Mouse (Mus musculus) heart, adult 9 months (tissue): ENCODE measurements around the gene Pithd1.
"Not testable (repeated sequence)": the region's sequence is repeated elsewhere in the genome, so short reads cannot be mapped to it uniquely, and the experiment has no call there.

ENCODE experiments used
- DNase-seq, 2 experiments: peaks; one replicate each; pipeline ENCODE4 v3.0.0; 2022; ENCODE audit warnings: low spot score in 2 of 2

The Pithd1 gene

DNA sequence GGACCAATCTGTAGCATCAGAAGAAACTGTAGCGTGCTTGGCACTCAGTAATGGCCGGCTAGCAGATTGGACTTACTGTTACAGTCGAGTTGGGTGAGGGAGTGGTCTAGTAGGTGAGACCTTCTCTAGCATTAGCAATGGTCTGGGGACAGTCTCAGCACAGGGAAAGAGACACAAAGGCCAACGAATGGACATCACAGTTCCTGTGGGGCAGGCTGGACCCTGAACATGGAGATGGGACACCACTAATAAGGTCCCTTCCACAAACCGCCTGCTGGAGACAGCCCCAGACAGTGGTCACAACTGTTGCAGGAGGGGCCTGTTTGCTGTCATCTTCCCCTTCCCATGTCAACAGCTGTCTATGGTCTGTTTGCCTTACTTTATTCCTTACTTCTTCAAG, 25.4 kb downstream of the Pithd1 start:
- no peak for DNase-seq

DNA sequence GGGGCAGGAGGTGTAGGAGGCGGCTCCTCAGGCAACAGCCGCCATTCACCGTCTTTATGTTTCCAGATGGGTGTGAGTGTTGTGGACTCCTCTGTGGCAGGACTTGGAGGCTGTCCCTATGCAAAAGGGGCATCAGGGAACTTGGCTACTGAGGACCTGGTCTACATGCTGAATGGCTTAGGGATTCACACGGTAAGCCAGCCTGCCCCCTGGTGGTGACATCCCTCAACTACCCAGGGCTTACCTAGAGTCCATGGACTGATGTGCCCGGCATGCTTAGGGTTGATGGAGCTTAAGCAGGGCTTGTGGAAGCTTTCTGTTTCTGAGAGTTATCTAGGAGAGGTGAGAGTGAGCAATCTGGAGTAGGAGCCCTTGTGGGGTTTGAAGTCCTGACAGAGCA, 26.3 kb downstream of the Pithd1 start:
- peak in 1 of 2 experiments; percentile 68 for DNase-seq

DNA sequence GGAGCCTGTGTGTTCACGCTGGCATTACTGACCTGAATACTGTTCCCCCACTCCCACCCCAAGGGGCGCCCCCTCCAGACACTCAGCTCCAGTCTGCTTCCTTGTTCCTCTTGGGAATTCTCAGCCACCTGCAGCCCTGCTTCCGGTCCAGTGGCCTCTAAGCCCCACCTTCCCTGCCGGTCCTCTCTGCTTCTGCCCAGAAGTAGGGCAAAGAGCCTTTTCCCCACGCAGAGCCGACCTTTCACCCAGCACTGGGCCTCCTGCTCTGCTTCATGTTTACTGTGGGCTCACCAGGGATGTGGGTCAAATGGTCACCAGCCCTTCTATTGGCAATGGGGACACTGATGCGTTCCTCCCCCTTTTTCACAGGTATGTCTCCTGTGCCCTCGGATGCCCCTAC, 28.7 kb downstream of the Pithd1 start:
- no peak for DNase-seq

DNA sequence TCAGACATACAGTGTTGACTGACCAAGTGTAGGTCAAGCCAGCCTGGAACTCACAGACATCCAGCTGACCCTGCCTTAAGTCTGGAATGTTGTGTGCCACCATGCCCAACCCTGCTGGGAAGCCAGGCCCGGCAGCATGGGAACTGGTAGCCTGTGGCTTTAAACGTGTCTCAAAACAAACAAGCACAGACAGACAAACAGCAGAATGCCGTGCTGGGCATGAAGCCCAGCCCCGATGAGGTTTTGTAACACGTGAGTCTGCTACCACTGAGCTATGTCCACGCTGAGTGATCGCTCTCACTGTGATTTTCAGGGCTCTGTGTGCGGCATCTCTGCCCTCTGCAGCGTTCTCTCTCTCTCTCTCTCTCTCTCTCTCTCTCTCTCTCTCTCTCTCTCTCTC, 31.2 kb downstream of the Pithd1 start:
- no peak for DNase-seq

DNA sequence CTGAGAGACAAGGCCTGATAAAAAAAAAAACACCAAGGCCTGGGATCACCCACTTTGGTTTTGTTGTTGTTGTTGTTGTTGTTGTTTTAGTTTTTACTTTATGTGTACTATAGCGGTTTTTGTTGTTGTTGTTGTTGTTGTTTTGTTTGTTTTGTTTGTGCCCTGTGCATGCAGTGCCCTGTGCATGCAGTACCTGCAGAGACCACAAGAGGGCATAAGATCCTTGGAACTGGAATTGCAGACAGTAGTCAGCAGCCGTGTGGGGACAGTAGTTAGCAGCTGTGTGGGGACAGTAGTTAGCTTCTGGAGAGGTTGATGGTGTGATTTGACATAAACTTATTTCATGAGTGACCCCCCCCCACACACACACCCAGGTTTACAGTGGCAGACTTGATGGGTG, 32.8 kb downstream of the Pithd1 start:
- DNase-seq = peak in 1 of 2 experiments; percentile 61

DNA sequence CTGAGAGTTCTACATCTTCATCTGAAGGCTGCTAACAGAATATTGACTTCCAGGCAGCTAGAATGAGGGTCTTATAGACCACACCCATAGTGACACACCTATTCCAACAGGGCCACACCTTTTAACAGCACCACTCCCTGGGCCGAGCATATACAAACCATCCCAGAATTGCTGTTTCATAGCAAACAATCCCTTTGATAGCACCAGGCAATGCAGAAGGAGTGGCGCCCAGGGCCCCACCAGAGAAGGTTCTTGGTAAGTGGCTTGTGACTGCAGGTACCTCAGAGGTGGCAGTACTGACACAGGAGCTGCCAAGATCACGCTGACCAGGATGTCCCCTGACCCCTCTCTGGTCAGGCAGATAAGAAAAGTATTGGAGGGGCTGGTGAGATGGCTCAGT, 33.9 kb downstream of the Pithd1 start:
- no peak for DNase-seq

DNA sequence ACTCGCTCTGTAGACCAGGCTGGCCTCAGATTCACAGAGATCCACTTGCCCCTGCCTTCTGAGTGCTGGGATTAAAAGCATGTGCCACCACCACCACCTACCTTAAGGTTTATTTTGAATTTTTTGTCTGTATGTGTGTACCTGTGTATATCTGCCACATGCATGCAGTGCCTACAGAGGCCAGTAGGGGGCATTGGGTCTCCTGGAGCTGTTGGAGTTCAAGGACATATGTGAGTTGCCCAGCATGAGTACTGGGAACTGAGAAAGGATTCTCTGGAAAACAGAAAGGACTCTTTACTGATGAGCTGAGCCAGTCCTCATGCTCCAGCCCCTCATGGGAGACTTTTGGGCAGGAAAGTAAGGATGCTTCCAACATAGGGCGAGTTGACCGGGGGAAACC, 35.6 kb downstream of the Pithd1 start:
- DNase-seq = no peak

DNA sequence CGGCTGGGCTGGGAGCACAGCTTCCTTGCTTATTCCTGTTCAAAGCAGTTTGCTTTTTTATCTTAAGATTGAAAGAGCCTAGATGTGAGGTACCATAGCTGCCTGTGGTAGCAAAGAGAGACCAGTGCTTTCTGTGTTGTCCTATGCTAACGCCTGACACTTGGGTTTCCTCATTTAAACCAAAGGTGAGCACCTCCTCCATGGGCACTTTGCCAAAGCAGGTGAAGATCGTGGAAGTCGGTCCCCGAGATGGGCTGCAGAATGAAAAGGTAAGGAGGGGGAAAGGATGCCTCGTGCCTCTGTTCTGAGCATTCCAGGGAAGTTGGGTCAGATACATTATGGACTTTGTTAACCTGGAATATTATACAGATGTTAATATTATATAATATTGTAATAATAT, 36.7 kb downstream of the Pithd1 start:
- no peak for DNase-seq

DNA sequence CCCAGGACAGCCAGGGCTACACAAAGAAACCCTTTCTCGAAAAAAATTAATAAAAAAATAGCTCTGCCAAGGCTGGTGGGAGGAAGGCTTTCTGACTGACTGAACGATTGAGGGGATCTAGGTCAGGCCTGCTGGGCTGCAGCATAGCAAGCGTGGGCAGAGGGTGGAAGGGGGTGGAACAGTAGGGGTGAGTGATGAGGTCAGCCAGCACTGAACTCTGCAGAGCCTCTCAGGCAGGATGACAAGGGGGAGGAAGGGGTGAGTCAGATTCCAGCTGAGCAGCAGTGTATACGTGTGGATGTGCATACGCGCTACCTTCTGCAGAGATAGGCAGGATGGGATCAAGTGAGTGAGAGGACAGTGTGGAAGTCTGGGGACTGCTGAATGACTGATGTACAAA, 37.2 kb downstream of the Pithd1 start:
- DNase-seq = no peak

DNA sequence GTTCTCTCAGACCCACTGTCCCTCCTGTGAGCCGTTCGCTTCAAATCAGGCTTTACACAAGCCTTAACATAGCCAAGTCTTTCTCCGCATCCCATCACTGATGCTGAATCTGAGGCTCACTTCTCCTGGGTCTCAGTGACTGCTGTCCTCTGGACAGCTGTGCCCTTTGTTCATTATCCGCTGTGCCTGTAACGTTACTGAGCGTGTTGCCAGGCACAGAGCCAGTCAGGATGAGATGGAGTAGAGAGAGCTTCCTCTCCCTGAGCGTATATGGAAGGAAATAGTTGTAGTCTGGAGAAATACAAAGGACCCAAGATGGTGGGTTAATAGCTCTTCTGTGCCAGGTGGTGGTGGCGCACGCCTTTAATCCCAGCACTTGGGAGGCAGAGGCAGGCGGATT, 37.6 kb downstream of the Pithd1 start:
- no peak for DNase-seq

DNA sequence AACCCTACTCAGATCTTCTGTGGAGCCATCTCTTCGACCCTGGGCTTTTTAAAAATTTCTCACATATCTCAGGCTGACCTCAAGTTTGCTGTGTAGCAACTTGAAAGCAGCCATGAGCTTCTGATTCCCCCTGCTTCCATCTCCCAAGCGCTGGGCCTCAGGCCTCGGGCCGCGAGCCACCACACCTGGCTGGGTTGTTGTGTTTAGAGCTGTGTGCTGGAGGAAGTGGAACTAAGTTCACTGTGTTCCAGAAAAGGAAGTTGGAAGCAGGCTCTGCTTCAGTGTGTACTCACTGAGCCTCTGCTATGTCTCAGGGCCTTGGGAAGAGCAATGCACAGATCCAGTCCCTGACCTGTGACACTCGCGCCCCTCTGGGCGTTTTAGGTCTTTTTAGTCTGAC, 38.9 kb downstream of the Pithd1 start:
- no peak for DNase-seq

DNA sequence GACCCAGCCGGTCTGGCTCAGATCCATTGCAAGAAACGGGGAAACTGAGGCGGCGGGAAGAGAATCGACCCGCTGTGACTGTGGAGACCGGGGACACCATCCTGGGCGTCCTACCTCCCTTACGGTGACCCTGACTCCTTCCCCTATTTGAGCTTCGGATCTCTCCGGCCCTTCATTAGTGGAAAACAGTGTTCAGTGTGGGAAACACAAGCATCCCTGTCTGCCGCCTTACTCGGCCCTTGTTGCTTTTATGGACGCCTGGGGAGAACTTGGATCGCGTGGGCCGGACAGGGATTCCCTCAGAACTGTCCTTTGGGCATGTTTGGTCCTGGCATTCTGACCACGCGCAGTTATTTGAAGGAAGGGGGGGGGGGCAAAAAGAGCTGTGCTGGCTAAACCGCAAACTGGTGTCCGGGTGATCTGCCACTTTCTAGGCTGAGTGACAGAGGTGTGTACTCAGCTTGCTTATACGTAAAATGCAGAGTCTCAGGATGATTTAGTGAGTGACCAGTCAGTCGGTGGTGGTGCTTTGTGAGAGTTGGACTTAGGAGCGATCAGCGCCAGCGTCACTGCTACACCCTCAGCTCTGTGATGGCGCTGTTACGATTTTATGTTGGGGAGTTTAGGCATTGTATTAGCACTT, 40.3 kb downstream of the Pithd1 start:
- DNase-seq = no peak

DNA sequence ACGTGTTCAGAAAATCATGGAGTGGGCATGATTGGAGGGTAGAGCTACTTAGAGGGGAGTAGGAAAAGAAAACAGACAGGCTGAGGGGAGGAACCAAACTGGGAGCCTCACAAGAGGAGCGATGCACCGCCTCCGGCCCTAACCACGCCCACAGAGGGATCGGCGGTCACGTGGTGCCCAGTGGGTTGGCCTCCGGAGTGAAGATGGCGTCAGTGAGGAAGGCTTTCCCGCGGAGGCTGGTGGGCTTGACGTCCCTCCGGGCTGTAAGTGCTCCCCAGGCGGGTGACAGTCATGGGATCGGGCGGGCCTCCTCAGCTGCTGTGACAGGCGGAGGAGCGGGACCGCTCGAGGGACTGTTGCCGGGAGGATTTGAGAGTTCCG, 40.8 kb downstream of the Pithd1 start, which contains the start of gene Hmgcl:
Gene Hmgcl (plus strand): TSS at position 171 of the 381 bp plus-strand sequence.
- DNase-seq = peak; percentile 95 to 96

DNA sequence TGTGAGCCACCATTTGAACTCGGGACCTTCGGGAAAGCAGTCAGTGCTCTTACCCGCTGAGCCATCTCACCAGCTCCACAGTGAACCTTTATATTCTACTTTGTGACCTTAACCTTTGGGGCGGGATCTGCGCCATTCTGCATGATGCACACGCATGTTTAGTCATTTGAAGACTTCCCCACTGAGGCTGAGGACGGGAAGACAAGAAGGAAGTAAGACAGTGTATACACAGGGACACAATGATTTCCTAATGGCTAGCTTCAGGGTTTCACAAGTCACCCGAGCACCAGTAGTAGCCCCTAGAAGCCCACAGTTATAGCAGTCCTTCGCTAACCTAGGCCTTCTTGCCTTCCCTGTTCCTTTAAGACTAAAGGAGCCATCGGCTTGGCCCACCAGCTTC, 41.4 kb downstream of the Pithd1 start:
- DNase-seq = no peak

DNA sequence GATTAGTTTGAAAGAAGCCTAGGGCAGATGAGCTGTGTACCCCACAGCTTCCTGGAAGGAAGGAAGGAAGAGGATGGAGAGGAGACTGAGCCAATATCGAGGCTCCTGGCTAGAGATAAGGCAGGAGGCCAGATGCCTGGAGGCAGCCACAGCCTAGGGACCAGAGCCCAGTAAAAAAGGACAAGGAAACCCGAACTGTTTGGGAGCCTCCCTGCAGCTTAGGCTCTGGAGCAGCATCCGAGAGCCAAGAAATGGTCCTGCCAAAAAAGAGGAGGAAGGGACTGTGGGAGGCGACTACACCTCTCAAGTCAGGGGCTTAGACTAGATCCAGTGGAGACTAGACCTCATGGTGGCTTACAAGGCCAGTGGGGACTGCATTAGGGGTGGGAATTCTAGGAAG, 43.7 kb downstream of the Pithd1 start:
- peak; percentile 57 to 67 for DNase-seq

DNA sequence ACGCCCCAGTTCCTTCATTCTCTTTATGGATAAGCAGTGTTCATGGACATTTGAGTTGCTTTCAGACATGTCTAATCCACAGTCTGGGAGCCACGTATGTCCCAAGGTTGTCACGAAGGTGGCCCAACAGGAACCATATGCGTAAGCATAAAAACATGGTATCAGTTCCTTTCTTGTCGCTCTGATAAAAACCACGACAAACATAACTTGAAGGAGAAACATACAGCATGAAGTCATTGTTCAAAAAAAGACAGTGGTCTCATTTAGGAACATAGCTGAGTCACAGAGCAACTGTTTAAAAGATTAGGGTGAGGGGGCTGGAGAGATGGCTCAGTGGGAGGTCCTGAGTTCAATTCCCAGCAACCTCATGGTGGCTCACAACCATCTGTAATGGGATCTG, 44.9 kb downstream of the Pithd1 start:
- no peak for DNase-seq

DNA sequence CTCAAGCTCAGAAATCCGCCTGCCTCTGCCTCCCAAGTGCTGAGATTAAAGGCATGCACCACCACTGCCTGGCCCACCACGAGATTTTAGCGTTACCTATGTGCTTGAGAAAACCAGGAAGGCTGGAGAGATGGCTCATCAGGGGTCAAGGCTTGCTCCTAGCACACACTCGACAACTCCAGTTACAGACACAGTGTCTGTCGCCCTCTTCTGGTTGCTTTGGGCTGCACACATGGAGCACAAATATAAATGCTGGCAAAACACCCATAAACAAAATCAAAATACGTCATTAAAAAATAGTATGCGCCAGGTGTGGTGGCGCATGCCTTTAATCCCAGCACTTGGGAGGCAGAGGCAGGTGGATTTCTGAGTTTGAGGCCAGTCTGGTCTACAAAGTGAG, 46.0 kb downstream of the Pithd1 start:
- not testable (repeated sequence) for DNase-seq

DNA sequence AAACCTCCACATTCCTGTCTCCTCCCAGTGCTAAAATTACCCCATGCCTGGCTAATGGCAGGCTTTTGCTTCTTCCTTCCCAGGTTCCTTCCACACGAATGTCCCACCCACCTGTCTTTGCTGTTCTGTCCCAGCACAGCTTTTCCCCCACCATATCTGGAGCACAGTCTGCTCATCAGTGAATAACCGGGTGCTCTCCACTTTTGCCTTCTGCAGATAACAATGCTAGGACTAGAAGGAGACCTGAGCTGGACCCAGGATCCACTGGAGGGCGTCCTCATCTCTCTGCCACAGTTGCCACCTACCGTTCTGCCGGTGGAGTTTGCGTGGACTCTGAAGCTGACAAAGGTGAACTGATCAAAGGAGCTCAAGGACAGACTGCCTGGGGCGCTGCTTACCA, 48.2 kb downstream of the Pithd1 start:
- no peak for DNase-seq

DNA sequence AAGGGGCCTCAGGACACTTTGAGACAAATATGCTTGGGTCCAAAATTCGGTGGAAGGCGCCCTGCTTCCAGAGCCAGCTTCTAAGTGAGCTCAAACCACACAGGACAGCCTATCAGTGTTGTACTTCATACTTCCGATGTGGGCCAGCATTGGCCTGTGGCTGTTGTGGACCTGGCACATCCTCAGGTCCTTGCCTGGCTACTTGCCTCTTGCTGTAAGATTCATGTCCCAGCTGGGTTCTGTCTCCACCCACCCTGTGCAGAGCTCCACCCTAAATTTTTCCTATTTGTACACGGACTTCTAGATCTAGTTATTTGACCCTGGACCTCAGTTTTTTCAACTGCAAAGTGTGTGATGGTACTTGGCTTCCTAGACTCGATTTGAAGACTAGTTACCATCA, 51.6 kb downstream of the Pithd1 start:
- peak; percentile 49 to 58 for DNase-seq

DNA sequence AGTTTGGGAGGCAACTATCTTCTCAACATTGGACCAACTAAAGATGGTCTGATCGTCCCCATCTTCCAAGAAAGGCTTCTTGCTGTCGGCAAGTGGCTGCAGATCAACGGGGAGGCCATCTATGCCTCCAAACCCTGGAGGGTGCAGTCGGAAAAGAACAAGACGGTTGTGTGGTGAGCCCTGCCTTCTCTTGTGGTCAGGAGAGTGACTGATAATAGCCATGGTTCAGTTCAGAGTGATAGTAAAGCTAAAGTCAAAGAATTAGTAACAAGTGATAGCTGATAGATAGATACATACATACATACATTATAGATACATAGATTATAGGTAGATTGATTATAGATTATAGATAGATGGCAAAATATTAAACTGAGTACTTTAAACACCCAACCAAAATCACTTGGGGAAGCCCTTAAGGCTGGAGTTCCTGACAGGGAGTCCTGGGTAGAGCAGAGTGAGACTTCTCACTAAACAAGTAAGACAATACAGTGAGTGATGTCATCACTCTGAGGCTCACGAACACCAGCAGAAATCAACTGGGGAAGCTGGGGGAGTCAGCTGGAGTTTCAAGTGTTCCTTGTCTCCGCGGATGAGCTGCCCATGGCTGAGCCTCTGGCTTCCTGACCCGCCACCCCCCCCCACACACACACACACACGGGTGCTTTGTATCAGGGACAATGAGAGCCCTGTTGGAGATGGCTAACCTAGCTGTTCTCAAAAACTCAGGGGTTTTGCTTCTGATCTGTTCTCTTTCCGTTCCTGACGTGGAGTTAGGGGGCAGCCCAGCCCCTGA, 52.2 kb downstream of the Pithd1 start:
- no peak for DNase-seq

DNA sequence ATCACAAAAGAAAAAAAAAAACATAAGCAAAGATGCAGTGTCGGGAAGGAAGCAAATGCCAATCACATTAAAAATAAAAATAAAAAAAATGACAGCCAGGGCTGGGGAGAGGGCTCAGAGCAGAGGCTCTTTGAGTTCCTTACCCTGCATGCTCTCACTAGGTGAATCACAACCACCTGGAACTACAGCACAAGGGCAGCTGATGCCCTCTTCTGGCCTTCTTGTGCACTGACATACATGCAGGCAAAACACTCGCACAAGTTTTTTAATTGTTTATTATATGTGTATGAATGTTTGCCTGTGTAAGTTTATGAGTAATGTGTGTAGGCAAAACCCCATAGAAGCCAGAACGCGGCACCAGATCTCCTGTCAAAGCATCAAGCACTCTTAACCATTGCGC, 55.2 kb downstream of the Pithd1 start:
- DNase-seq = no peak

DNA sequence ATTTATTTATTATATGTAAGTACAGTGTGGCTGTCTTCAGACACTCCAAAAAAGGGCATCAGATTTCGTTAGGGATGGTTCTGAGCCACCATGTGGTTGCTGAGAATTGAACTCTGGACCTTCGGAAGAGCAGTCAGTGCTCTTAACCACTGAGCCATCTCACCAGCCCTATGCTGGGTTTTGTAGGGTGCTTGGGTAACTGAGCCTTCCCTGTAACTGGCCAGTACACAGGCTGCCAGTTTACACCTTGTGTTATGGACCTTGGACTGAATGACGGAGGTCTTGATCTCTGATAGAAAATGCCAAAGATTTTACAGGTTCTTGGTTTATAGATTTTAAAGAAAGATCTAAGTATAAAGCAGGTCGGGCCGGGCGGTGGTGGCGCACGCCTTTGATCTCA, 56.8 kb downstream of the Pithd1 start:
- DNase-seq = no peak

DNA sequence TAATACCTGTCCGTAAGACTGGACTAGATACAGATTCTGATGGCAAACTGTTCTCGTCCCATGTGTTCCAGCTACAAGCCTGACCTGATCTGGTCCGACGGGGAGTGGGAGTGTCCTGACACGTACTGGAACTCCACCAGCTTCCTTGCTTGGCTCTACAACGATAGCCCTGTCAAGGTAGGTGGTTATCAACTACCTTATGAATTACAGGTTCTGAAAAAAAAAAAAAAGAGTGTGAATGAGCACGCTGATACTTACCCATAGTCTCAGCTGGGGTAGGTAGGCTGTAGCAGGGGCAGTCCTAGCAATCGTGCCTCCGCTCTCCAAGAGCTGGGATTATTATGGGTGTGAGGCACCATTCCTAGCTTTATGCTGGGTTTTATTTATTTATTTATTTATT, 57.2 kb downstream of the Pithd1 start:
- DNase-seq = no peak

DNA sequence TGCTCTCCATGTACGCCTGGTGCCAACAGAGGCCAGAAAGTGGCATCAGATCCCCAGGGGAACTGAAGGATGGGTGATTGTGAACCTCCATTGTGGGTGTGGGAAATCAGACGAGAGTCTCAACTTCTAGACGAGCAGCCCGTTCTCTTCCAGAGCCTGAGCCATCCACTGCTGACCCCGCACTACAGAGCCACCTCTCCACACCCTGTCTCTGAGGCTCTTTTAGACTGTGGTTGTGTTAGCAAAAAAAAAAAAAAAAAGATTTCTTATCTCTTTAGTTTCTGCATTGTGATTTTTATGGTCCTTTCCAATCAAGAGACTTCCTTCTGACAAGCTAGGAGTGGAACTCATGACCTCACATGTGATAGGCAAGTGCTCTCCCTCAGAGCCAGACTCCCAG, 57.7 kb downstream of the Pithd1 start:
- DNase-seq = no peak
